In genomic region chr5:90338177-90339091, GRCm38 (mm10) we compare ENCODE assay signal across 9 mouse cellular contexts. TPM values are rescaled to one million over a fixed set of nuclear protein-coding genes. Genes with fewer than 3 reads are reported as not detected.
DNase-seq lines count a peak whose midpoint lies in the region; ATAC-seq and TF ChIP-seq lines count a peak whose summit lies in the region.
"Had no signal": no experiment of that assay in that cellular context is flagged by ENCODE, and none has a peak within 500 bp of the region (broad histone marks: within the 10 kb centered on the region; RNA-seq: fewer than 3 reads in every experiment).

No protein-coding gene starts in this region.

- H3K27me3 ChIP-seq in C2C12 (ENCODE audit: control insufficient read depth, insufficient read depth, insufficient read length): no peaks in the 10 kb centered on the region
- H3K27me3 ChIP-seq in hindbrain, embryonic 10.5 days (ENCODE audit: insufficient read depth, poor library complexity, severe bottlenecking): no peaks in the 10 kb centered on the region

- no peak for TF ChIP-seq CTCF in C2C12 (IDR thresholded peaks at IDR 0.05; ENCODE audit: control insufficient read depth, insufficient read depth, insufficient read length)

- H3K79me3 ChIP-seq in C2C12 (ENCODE audit: low read depth): peaks cover 92% of the 10 kb centered on the region

- H3K36me3 ChIP-seq in C2C12 (ENCODE audit: control insufficient read depth, insufficient read depth): no peaks in the 10 kb centered on the region
- no peaks in the 10 kb centered on the region for H3K36me3 ChIP-seq in hindbrain, embryonic 10.5 days

- peak; percentile 82 for ATAC-seq in megakaryocyte-erythroid progenitor cell, adult 5-6 weeks (replicated peaks; ENCODE audit: low FRiP score, low TSS enrichment, poor library complexity, severe bottlenecking)
- ATAC-seq in activated CD4-positive, CD25-positive, alpha-beta regulatory T cell, adult 4 months: no peak

- no peak overlapping the region for H3ac ChIP-seq in C2C12 (ENCODE audit: control insufficient read depth, insufficient read length, low read depth)

- H3K27ac ChIP-seq in hindbrain, embryonic 10.5 days: no peak overlapping the region

- no peaks in the 10 kb centered on the region for H3K9me3 ChIP-seq in hindbrain, embryonic 10.5 days

- no peak overlapping the region for H3K4me3 ChIP-seq in C2C12 (ENCODE audit: insufficient read depth, poor library complexity, severe bottlenecking)
- H3K4me3 ChIP-seq in hindbrain, embryonic 10.5 days: peak overlapping the region; percentile 33

- peak; percentile 21 for DNase-seq in ZHBTc4 (ENCODE audit: low read depth, low spot score)
- DNase-seq in hindbrain, embryonic 10.5 days (ENCODE audit: low spot score): peak; percentile 25
- DNase-seq in spleen, postnatal 10 days (ENCODE audit: low spot score in 2 of 2): no peak
- DNase-seq in lung, postnatal 25 days (ENCODE audit: low spot score): no peak
- no peak for DNase-seq in urinary bladder, postnatal 36 days (ENCODE audit: low spot score in 2 of 2)
- DNase-seq: cerebellum, adult 18-20 months had no signal

- H3K4me1 ChIP-seq in hindbrain, embryonic 10.5 days (replicated peaks): peaks cover 29% of the 10 kb centered on the region

- H3K79me2 ChIP-seq in C2C12 (ENCODE audit: control insufficient read depth, insufficient read depth): peaks cover 100% of the 10 kb centered on the region

- 52% methylated on average over 7 of the region's 7 CpGs for WGBS in hindbrain, embryonic 10.5 days

TF ChIP-seq in C2C12, 6 proteins besides CTCF, POLR2A, EP300 and RAD21:
- TF ChIP-seq USF1 (IDR thresholded peaks at IDR 0.05; ENCODE audit: low read depth): peak; percentile 41
- TF ChIP-seq FOSL1 (IDR thresholded peaks at IDR 0.05; ENCODE audit: insufficient read depth, low read length, poor library complexity, severe bottlenecking): no peak

RNA-seq across cellular contexts. Expression of gene Ankrd17, which starts 27.9 kb away (rescaled TPM):
- polyA plus RNA-seq in C2C12 (2012; fragmentation: generic; extraction: Trizol): 16.0 TPM
- polyA plus RNA-seq in hindbrain, embryonic 10.5 days (2016; fragmentation: Nextera tagmentation; extraction: Ambion mirVana): 19.9 and 22.4 TPM in 2 replicates
- 115 and 123 TPM in 2 replicates for total RNA-seq in megakaryocyte-erythroid progenitor cell, adult 5-6 weeks (2014; fragmentation: Nextera tagmentation)
- 115 and 119 TPM in 2 replicates for total RNA-seq in megakaryocyte-erythroid progenitor cell, adult 5-6 weeks (2017)
- 10 to 100 TPM; 41.9 to 48.9 TPM for polyA plus RNA-seq in activated CD4-positive, CD25-positive, alpha-beta regulatory T cell, adult 4 months (2017; shearing (Covaris generic))

RNA-seq across cellular contexts. Expression of gene Gm9958, which starts 28.6 kb away (rescaled TPM):
- 0.28 TPM for polyA plus RNA-seq in C2C12 (2012; fragmentation: generic; extraction: Trizol)
- 6.5 and 6.6 TPM in 2 replicates for polyA plus RNA-seq in hindbrain, embryonic 10.5 days (2016; fragmentation: Nextera tagmentation; extraction: Ambion mirVana)
- 3.3 and 5.2 TPM in 2 replicates for total RNA-seq in megakaryocyte-erythroid progenitor cell, adult 5-6 weeks (2014; fragmentation: Nextera tagmentation)
- 1.4 and 2.4 TPM in 2 replicates for total RNA-seq in megakaryocyte-erythroid progenitor cell, adult 5-6 weeks (2017)
- polyA plus RNA-seq in activated CD4-positive, CD25-positive, alpha-beta regulatory T cell, adult 4 months (2017; shearing (Covaris generic)): 1 to 10 TPM in 1 of 2 experiments, under 1 TPM in 1; 0.61 to 7.6 TPM

Comparison
In these comparisons a context has a peak if more than half of its experiments do, and no peak if none do; other contexts are left out.
1. DNase-seq: peak in ZHBTc4 (single experiment) and hindbrain, embryonic 10.5 days (single experiment); none in spleen, postnatal 10 days (0 of 2), lung, postnatal 25 days (single experiment) and urinary bladder, postnatal 36 days (0 of 2).